Mouse (Mus musculus) stomach, postnatal 0 days (tissue): Measurements from ENCODE around the gene Arfgef3.

Experiments used
- CTCF ChIP-seq: IDR thresholded peaks from 2 replicates; pipeline ENCODE4 v1.5.1; 2016; ENCODE audit warnings: antibody characterized with exemption, low read depth, mild to moderate bottlenecking, moderate library complexity
- EP300 ChIP-seq: optimal IDR thresholded peaks from 2 replicates; pipeline ENCODE3; 2016; ENCODE audit warnings: antibody characterized with exemption

DNA sequence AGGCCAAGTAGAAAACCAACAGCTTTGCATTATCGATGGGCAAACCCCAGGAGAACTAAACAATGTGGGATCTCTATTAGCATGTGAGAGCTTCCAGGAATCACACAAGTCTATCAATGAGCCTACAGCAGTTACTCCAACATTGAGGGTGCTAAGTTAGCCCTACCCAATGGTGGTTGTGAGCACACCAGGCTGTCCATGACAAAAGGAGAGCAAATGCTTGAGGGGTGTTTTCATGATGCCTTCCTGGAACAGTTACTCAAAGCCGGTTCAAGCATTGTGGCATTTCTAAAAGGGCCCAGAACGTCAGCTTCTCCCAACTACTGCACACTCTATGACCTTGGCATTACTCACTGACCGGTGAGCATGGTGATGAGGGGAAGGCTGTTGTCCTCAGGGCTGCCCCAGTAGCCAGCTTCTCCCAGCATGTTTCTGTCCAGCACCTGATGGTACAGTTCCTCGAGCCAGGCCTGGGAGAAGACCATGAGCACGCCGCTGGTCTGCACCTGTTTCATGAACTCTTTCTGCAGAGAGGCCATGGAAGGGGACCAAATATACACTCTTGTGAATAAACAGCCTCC, 109.3 kb downstream of the Arfgef3 start:
- TF ChIP-seq EP300: no peak
- TF ChIP-seq CTCF: no peak
